Mouse (Mus musculus): ENCODE measurements around the gene Tbc1d9b. TPM values are rescaled to one million over a fixed set of nuclear protein-coding genes. Genes with fewer than 3 reads are reported as not detected.

Tbc1d9b gene
- polyA plus RNA-seq, 1 experiment from 2014 or later: 47.9 TPM

GRCm38 (mm10) chr11:50217811-50218210, 86.6 kb downstream of the Tbc1d9b start:
- Histone ChIP-seq H3K36me3 (ENCODE audit: control insufficient read depth, insufficient read depth, low read length) (no peaks in the 10 kb centered on the region), H3K4me3 (ENCODE audit: low read length) (no peak overlapping the region), H3K9me3 (ENCODE audit: control insufficient read depth, low read length) (no peaks in the 10 kb centered on the region), H3K27me3 (ENCODE audit: control insufficient read depth, insufficient read depth, low read depth, low read length) (no peaks in the 10 kb centered on the region), H3K27ac (ENCODE audit: low read length) (no peak overlapping the region), H3K4me2 (ENCODE audit: low read depth, low read length) (no peak overlapping the region), H3K9ac (ENCODE audit: low read length) (no peak overlapping the region), H3K4me1 (replicated peaks; ENCODE audit: control insufficient read depth, insufficient read depth, low read length) (peaks cover 12% of the 10 kb centered on the region; the same call in 1 of the 2 replicates)
- WGBS: 62% methylated on average over 4 of the region's 4 CpGs
- ATAC-seq (ENCODE audit: low read depth): no peak

- Histone ChIP-seq H3K27me3 (ENCODE audit: control insufficient read depth, insufficient read depth, low read depth, low read length) (no peaks in the 10 kb centered on the region), H3K9ac (ENCODE audit: low read length) (no peak overlapping the region), H3K4me3 (ENCODE audit: low read length) (no peak overlapping the region), H3K4me1 (replicated peaks; ENCODE audit: control insufficient read depth, insufficient read depth, low read length) (peaks cover 13% of the 10 kb centered on the region; the same call in 1 of the 2 replicates), H3K27ac (ENCODE audit: low read length) (no peak overlapping the region), H3K4me2 (ENCODE audit: low read depth, low read length) (no peak overlapping the region), H3K9me3 (ENCODE audit: control insufficient read depth, low read length) (no peaks in the 10 kb centered on the region), H3K36me3 (ENCODE audit: control insufficient read depth, insufficient read depth, low read length) (no peaks in the 10 kb centered on the region)
- WGBS: 32% methylated on average over 2 of the region's 2 CpGs
- no peak for ATAC-seq (ENCODE audit: low read depth)
Measured at GRCm38 (mm10) chr11:50219833-50220232, 88.6 kb downstream of the Tbc1d9b start.

Other genes with a start within 250 kb of the Tbc1d9b start
- gene Rasgef1c, start 229.6 kb upstream of the Tbc1d9b start, polyA plus RNA-seq (2015; fragmentation: Nextera tagmentation; extraction: Ambion mirVana): 0.23 TPM in 1 of 2 replicates, not detected in the other
- 29.0 and 38.3 TPM in 2 replicates for gene Rnf130, start 106.0 kb upstream of the Tbc1d9b start, polyA plus RNA-seq (2015; fragmentation: Nextera tagmentation; extraction: Ambion mirVana)
- 16.1 and 19.5 TPM in 2 replicates for gene Mrnip, start 43.0 kb downstream of the Tbc1d9b start, polyA plus RNA-seq (2015; fragmentation: Nextera tagmentation; extraction: Ambion mirVana)
- gene Sqstm1, start 79.4 kb downstream of the Tbc1d9b start, polyA plus RNA-seq (2015; fragmentation: Nextera tagmentation; extraction: Ambion mirVana): 257 and 295 TPM in 2 replicates
- 5.8 and 7.3 TPM in 2 replicates for gene Mgat4b, start 79.5 kb downstream of the Tbc1d9b start, polyA plus RNA-seq (2015; fragmentation: Nextera tagmentation; extraction: Ambion mirVana)
- gene Ltc4s, start 107.2 kb downstream of the Tbc1d9b start, polyA plus RNA-seq (2015; fragmentation: Nextera tagmentation; extraction: Ambion mirVana): 2.7 and 3.6 TPM in 2 replicates
- 5.2 and 5.9 TPM in 2 replicates for gene Maml1, start 160.9 kb downstream of the Tbc1d9b start, polyA plus RNA-seq (2015; fragmentation: Nextera tagmentation; extraction: Ambion mirVana)
- gene Canx, start 194.3 kb downstream of the Tbc1d9b start, polyA plus RNA-seq (2015; fragmentation: Nextera tagmentation; extraction: Ambion mirVana): 329 and 349 TPM in 2 replicates
- gene Cby3, start 223.1 kb downstream of the Tbc1d9b start, polyA plus RNA-seq (2015; fragmentation: Nextera tagmentation; extraction: Ambion mirVana): 0.43 and 0.45 TPM in 2 replicates
- gene Hnrnph1, start 245.6 kb downstream of the Tbc1d9b start, polyA plus RNA-seq (2015; fragmentation: Nextera tagmentation; extraction: Ambion mirVana): 474 and 483 TPM in 2 replicates